Mouse (Mus musculus): ENCODE data around the gene Gjb6. TPM values are rescaled to one million over a fixed set of nuclear protein-coding genes. Genes with fewer than 3 reads are reported as not detected.
A peak's percentile ranks its signal among the peaks of the same experiment; 100 is the strongest.

Gene Gjb6
- not detected in 2 replicates for total RNA-seq (2017)

DNA sequence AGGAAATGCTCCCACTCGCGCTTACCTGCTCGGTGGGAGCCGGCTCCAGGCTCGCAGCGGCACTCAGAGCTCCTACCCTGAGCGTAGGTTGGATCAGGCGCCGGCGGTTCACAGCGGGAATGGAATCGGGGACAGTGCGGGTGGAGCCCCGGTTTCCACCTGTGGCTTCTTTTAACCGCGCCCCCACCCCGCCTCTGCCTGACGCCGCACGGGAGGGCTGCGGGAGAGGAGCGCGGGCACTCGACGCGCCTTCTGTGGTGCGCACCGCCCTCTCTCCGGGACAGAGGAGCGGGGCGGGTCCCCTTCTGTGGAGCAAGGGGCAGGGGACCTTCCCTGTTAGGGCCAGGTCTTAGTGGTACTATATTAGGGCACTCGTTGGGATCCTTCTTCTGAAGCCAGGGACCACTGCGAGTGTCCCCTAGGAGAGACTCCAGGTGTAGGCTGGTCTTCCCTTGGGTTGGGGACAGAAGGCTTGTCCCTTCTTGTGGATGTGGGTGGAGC, at the start of gene Gjb6:
Gene Gjb6 (minus strand): TSS at position 451 of the 501 bp plus-strand sequence.
- no peak for ATAC-seq (replicated peaks in 1 of 2; ENCODE audit: insufficient read depth in 1 of 2, low FRiP score in 2 of 2, low TSS enrichment in 1 of 2, low read depth in 1 of 2, poor library complexity in 2 of 2, severe bottlenecking in 2 of 2)

DNA sequence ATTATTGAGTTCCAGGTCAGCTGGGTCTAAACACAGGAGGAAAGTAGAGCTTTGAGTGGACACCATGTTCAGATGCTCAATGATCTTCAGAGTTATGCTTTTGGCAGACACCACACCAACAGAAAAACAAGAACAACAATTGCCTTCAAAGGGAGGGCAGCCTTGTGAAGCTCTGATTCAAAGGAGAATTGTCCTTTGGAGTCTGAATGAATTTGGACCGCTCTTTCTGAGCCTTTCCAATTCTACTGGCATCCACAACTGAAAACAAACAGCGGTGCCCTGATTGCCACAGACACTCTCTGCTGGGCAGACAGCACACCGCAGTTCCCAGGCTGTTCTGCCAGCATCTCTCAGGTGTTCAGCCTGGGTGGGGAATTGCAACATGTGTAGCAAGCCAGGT, 32.1 kb upstream of the Gjb6 start:
- ATAC-seq (replicated peaks in 1 of 2; ENCODE audit: insufficient read depth in 1 of 2, low FRiP score in 2 of 2, low TSS enrichment in 1 of 2, low read depth in 1 of 2, poor library complexity in 2 of 2, severe bottlenecking in 2 of 2): no peak

DNA sequence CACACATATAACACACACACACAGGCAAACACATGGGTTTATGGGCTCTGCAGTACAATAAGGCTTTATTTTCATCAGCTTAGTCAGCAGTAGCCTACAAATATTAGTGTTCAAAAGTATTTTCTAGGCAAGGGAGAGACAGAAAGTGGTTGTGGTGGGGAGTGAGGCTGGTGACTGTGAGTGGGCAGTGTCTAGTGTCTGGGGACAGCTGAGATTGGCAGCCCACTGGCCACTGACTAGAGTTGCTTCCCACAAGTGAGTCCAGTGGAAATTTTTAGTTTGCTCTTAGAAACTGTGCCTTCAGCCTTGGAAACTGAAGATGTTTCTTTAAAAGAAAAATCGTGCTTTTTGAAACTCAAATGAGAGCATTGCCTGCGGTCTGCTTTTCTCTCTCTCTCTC, 28.4 kb upstream of the Gjb6 start:
- no peak for ATAC-seq (replicated peaks in 1 of 2; ENCODE audit: insufficient read depth in 1 of 2, low FRiP score in 2 of 2, low TSS enrichment in 1 of 2, low read depth in 1 of 2, poor library complexity in 2 of 2, severe bottlenecking in 2 of 2)

DNA sequence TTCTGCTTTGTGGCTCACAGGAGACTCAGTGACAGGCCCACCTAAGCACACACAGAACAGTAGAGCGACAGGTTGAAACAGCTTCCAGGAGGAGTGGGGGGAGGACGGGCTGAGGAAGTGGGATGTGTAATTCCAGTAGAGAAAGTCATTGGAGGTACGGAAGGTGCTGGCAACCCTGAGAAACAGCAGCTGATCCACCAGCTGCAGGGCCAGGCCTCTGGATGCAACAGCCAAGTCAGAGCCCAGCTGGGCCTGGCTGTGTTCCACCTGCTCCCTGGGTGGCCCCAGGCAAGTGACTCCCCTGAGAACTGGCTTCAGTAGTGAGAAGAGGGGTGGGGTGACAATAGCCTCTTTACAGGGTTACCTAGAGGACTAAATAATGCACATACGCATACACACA, 27.8 kb upstream of the Gjb6 start:
- ATAC-seq (replicated peaks in 1 of 2; ENCODE audit: insufficient read depth in 1 of 2, low FRiP score in 2 of 2, low TSS enrichment in 1 of 2, low read depth in 1 of 2, poor library complexity in 2 of 2, severe bottlenecking in 2 of 2): no peak

DNA sequence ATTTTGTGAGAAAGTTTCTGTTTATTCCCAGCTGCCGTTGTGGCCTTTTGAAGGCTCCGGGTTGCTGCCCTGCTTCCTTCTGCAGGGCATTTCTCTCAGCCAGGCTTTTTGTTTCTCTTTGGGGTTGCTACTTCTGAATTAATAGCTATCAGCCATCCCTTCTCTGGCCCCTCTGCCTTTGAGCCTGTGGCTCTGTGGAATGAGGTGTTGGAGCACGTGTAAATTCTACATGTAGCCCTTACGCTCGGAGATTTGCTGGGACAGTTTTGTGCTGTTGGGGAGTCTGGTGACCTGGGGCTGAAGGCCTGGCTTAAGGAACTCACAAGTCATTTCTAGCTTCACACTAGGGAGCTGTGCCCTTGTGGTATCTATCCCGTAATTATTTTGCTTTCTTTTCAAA, 21.5 kb upstream of the Gjb6 start:
- ATAC-seq (replicated peaks in 1 of 2; ENCODE audit: insufficient read depth in 1 of 2, low FRiP score in 2 of 2, low TSS enrichment in 1 of 2, low read depth in 1 of 2, poor library complexity in 2 of 2, severe bottlenecking in 2 of 2): no peak

DNA sequence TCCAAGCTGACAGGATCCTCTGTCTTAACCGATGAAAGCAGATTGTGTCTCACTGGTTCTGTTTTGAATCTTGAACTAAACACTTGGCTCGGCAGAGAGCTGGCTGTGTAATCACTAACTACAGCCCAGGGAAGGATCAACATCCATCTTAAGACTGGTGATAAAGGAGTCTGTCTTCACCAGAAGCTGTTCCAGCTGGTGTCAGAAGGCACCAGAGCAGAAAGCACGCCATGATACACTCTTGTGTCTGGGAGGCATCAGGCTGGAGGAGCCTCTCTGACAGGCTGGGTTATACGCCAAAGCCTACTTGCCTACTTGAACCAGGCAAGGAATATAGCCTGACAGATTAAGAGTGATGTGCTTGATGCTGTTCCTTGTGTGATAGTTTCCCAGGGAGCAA, 12.3 kb upstream of the Gjb6 start:
- ATAC-seq (replicated peaks in 1 of 2; ENCODE audit: insufficient read depth in 1 of 2, low FRiP score in 2 of 2, low TSS enrichment in 1 of 2, low read depth in 1 of 2, poor library complexity in 2 of 2, severe bottlenecking in 2 of 2): no peak

DNA sequence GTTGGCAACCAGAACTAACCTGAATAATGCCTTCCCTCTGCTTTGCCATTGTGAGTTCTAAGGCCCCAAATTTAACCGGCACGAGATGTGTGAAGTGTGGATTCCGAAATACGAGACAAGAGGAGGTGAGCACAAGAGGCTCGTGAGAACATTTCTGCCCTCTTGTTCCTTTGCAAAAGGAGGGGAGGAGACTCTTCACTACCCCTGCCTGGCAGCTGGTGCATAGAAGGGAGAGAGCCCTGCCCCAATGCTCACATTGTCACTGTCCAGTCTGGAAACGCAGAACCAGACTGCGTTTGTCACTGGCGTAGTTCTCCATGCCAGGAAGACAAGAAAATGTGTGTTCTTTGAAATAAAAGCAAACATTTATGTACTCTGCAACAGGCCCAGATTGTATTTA, 1.9 kb upstream of the Gjb6 start:
- no peak for ATAC-seq (replicated peaks in 1 of 2; ENCODE audit: insufficient read depth in 1 of 2, low FRiP score in 2 of 2, low TSS enrichment in 1 of 2, low read depth in 1 of 2, poor library complexity in 2 of 2, severe bottlenecking in 2 of 2)

DNA sequence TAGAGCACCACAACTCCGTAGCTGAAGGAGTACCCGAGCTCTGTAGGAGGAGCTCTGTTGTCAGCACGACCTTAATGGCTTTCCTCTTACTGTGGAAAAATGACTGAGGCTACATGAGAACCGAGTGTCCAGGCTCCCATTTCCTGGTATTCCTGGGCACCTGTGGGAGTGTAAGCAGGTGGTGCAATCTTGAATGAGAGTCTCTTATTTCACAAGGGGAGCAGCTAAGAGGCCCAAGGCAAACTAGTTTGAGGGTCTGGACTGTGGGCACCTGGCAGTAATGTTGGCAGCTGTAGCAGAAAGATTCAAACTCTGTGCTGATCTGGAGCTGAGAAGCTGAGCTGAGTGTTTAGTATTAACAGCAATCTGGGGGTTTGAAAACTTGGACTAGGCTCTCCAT, 6.0 kb downstream of the Gjb6 start:
- no peak for ATAC-seq (replicated peaks in 1 of 2; ENCODE audit: insufficient read depth in 1 of 2, low FRiP score in 2 of 2, low TSS enrichment in 1 of 2, low read depth in 1 of 2, poor library complexity in 2 of 2, severe bottlenecking in 2 of 2)

DNA sequence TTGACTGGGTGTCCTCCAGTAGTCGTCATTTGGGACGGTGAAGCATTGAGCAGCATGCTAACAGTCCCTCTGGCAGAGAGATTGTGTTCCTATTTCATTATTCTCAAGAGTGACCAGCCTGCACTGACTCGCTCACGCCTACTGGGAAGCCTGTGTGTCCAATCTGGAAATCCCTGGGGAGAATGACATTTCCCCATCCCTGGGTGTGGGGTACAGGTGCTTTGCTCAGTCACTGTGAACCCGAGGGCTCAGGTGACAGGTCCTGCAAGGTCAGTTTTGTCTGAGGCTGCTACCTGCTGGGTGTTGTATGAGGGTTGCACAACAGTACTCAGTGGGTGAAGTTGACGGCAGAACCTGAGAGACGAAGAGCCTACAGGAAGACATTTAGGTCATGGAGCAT, 11.1 kb downstream of the Gjb6 start:
- no peak for ATAC-seq (replicated peaks in 1 of 2; ENCODE audit: insufficient read depth in 1 of 2, low FRiP score in 2 of 2, low TSS enrichment in 1 of 2, low read depth in 1 of 2, poor library complexity in 2 of 2, severe bottlenecking in 2 of 2)

DNA sequence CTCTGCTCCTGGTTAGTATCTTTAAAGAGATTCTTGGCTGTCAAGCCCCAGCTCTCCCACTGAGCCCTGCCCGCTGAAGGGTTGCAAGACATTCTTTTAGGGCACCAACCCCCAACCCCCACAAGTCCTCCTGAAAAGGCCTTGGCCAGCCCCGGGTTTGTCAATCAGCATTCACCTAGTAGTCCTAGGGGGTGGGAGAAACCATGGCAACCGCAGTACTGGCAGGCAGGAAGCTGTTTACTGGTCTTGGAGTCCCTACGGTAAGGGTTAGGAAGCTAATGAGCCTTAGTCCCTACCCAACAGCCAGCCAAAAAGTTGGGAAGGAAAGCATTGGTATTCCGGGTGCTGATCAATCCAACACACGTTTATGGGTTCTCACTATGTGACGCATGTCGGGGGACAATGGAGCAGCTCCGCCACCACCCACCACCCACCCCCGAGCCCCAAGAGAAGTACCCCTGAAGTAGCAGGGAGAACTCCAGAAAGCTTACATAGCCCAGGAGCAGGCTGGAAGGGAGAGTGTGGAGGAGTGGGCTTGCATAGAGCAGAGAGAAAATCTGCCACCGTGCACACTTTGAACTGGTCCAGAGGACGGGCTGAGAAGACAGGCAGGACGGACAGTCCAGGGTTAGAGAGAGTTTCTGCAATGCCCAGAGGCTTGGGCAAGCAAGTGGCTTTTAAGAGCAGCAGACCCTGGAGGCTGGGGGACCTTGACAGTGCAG, 17.4 kb downstream of the Gjb6 start, which contains the start of gene Gm4491:
Gene Gm4491 (minus strand): TSS at position 61 of the 722 bp plus-strand sequence.
- no peak for ATAC-seq (replicated peaks in 1 of 2; ENCODE audit: insufficient read depth in 1 of 2, low FRiP score in 2 of 2, low TSS enrichment in 1 of 2, low read depth in 1 of 2, poor library complexity in 2 of 2, severe bottlenecking in 2 of 2)

DNA sequence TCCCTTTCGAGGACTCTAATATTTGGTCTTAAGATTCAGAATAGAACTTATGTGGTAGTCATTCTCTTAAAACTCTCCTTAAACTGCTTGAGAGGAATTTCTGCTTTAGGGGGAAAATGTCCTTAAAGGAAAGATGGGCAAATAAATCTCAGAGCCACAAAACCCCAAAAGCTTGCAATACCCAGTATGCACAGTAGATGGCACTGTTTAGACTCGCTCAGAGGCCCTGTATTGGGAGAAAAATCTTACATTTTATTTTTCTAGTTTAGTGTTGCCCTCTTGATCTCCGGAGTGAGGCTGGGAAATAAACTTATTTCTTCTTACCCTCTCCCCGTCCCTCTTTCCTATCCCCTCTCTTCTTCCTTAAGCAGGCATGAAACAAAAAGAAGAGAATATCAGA, 24.2 kb downstream of the Gjb6 start:
- peak in 1 of 2 experiments; percentile 44; a peak in 1 of 4 replicates for ATAC-seq (replicated peaks in 1 of 2; ENCODE audit: insufficient read depth in 1 of 2, low FRiP score in 2 of 2, low TSS enrichment in 1 of 2, low read depth in 1 of 2, poor library complexity in 2 of 2, severe bottlenecking in 2 of 2)

DNA sequence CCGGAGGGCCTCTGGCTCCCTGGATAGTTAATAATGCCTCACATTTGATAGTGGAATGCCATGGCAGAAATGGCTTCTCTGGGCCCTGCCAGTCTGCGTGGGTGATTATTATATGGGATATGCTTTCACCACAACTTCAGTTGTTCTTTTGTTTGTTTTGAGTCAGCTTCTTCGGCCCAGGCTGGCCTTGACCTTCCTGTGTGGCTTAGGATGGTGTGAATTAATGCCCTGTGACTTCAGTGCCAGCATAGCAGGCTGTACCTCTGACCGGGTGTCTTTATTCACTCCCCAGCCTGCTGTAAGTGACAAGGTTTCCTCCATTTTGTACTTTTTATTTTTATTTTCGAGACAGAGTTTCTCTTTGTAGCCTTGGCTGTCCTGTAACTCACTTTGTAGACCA, 25.5 kb downstream of the Gjb6 start:
- no peak for ATAC-seq (replicated peaks in 1 of 2; ENCODE audit: insufficient read depth in 1 of 2, low FRiP score in 2 of 2, low TSS enrichment in 1 of 2, low read depth in 1 of 2, poor library complexity in 2 of 2, severe bottlenecking in 2 of 2)

DNA sequence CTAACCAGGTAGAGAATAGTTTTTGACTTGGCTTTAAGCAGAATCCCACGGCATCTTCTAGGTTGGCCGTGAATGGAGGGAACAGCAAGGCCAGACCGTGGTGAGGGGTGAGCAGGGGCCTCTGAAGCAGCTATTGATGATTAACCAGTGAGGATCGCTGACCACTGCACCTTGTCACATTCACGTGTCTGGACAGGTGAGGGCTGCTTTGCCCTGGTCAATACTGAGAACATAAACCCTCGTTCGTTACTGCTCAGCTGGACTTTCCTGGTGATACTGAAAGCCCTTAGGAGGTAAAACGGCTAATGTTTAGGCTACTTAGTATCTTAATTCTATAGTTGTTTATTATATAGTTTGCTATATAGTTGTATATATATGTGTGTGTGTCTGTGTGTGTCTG, 26.3 kb downstream of the Gjb6 start:
- ATAC-seq (replicated peaks in 1 of 2; ENCODE audit: insufficient read depth in 1 of 2, low FRiP score in 2 of 2, low TSS enrichment in 1 of 2, low read depth in 1 of 2, poor library complexity in 2 of 2, severe bottlenecking in 2 of 2): no peak

DNA sequence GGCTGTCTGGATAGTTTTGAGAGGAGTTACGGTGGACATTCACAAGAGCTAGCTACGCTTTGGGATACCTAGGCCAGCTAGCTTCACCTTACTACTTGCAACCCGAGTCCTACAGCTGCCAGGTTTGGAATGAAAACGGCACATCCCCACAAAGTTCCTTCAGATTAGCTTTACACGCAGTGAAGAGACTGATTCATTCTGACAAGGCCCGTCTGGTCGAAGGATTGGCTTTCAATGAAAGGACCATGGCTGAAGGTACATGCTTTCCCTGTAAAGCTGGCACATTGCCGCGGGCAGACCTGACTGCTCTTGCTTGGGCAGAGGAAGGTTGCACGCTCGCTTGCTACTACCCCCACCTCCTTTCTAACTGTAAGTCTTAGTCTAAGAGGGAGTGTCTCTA, 27.7 kb downstream of the Gjb6 start:
- ATAC-seq (replicated peaks in 1 of 2; ENCODE audit: insufficient read depth in 1 of 2, low FRiP score in 2 of 2, low TSS enrichment in 1 of 2, low read depth in 1 of 2, poor library complexity in 2 of 2, severe bottlenecking in 2 of 2): no peak

DNA sequence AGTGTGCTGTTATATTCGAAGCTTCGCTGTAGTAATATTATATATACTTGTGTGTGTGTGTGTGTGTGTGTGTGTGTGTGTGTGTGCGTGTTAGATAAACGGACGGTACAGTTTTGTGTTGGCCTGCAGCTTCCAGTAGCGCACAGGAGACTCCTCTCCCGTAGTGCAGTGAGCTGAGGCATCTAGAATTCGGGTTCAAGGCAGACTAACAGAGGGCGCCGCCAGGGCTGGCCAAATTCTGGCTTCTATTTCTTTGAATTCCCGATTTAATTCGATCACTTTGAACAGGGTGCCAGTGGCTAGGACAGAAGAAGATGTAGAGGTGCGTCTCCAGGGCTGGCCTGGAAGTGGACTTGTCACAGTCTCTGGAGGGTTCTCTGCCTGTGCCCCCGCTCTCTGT, 28.3 kb downstream of the Gjb6 start:
- ATAC-seq (replicated peaks in 1 of 2; ENCODE audit: insufficient read depth in 1 of 2, low FRiP score in 2 of 2, low TSS enrichment in 1 of 2, low read depth in 1 of 2, poor library complexity in 2 of 2, severe bottlenecking in 2 of 2): no peak

DNA sequence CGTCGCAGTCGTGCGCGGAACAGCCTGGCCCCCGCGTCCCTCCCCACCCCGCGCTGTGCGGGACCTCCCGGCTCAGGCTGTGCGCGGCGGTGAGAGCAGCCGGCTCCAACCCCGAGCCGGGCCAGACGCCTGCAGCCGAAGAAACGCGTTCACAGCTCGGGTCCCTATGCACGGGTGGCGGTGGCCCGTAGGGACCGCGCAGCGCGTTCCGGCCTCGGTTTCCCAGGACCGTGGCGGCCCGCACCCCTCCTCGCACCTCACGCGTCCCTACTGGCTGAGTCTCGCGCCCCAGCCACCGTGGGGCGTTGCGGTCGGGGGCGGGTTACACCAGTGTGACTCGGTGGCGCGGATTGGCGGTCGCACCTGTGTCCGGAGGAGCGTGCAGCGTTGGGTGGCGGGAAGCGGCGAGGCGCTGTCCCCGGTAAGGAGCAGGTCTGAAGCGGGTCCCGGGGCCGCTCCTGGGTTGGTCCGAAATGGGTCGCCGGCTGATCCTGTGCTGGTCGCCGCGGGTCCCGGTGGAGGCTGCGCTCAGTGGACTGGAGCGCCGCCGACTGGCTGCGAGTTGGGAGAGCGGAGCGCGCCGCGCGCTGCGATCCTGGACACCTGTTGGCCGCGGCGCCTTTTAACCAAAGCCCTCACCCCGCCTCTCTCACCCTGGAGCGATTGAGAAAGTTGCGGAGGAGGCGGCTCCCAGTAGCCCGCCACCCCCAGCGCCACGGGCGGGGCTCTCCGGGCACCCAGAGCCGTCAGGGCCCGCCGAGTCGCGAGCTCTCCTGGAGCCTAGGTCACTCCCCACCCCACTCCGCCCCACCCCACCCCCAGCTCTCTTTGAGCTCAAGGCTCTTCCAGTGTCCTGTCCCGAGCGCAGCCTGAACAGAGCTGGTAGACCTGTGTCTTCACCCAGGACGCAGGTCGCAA, 29.0 kb downstream of the Gjb6 start, which contains the start of gene Gjb2:
Gene Gjb2 (minus strand): TSS at position 597 of the 918 bp plus-strand sequence.
- ATAC-seq (replicated peaks in 1 of 2; ENCODE audit: insufficient read depth in 1 of 2, low FRiP score in 2 of 2, low TSS enrichment in 1 of 2, low read depth in 1 of 2, poor library complexity in 2 of 2, severe bottlenecking in 2 of 2): peak in 1 of 2 experiments; percentile 15; a peak in 1 of 4 replicates

DNA sequence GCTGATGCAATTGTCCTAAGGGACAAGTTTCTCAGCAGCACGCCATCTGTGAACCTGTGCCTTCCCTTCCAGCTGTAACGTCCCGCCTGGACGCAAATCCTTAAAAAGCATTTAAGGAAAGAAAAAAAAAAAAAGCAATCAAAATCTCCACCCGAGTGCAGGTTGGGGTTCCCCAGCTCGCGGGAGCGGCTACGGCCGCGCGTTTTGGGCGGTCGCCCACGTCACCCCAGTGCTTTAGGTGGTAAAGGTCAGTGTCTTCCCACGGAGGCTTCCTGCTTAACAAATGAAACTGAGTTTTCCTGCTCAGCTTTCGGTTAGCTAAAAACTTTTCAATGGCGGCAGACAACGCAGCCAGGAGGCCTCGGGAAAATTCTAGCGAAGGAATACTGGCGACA, 29.7 kb downstream of the Gjb6 start:
- ATAC-seq (replicated peaks in 1 of 2; ENCODE audit: insufficient read depth in 1 of 2, low FRiP score in 2 of 2, low TSS enrichment in 1 of 2, low read depth in 1 of 2, poor library complexity in 2 of 2, severe bottlenecking in 2 of 2): no peak

DNA sequence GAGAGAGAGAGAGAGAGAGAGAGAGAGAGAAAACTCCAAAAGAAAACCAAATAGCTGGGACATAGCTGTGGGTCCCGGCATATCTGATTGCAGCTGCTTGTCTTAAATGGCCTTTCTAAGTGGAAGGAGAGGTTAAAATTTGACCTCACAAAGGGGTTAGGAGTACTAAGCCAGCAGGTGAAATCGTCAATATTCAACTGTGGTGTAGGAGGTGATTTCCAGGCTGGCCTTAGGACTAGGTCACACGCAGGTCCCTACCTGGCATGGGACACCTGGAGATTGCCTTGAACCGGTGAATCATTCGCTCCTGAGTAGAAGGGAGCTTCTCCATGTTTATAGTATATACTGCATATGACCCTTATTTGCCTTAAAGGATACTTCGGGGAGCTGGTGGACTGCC, 30.3 kb downstream of the Gjb6 start:
- no peak for ATAC-seq (replicated peaks in 1 of 2; ENCODE audit: insufficient read depth in 1 of 2, low FRiP score in 2 of 2, low TSS enrichment in 1 of 2, low read depth in 1 of 2, poor library complexity in 2 of 2, severe bottlenecking in 2 of 2)

All from hematopoietic stem cell, adult 5-6 weeks (primary cell).